Comparison of ENCODE assay signal across 22 mouse cellular contexts in genomic region chr10:77287626-77288025, GRCm38 (mm10). TPM values are rescaled to one million over a fixed set of nuclear protein-coding genes. Genes with fewer than 3 reads are reported as not detected.
DNase-seq lines count a peak whose midpoint lies in the region; ATAC-seq and TF ChIP-seq lines count a peak whose summit lies in the region.
"Had no signal": no experiment of that assay in that cellular context is flagged by ENCODE, and none has a peak within 500 bp of the region (broad histone marks: within the 10 kb centered on the region; RNA-seq: fewer than 3 reads in every experiment).

No protein-coding gene starts in this region.

- no peak overlapping the region for H3K4me2 ChIP-seq in lung, embryonic 14.5 days
- H3K4me2 ChIP-seq in forebrain, embryonic 12.5 days = no peak overlapping the region
- H3K4me2 ChIP-seq: embryonic facial prominence, embryonic 12.5 days; forebrain, embryonic 13.5 days; heart, embryonic 11.5 days; hindbrain, embryonic 14.5 days; intestine, embryonic 15.5 days had no signal

- H3K4me3 ChIP-seq in heart, embryonic 10.5 days = no peak overlapping the region
- H3K4me3 ChIP-seq in lung, embryonic 14.5 days (ENCODE audit: low read depth, low read length) = no peak overlapping the region
- H3K4me3 ChIP-seq in lung, adult 2 months (replicated peaks; ENCODE audit: extremely low read depth, low read depth, low read length) = no peak overlapping the region
- H3K4me3 ChIP-seq in forebrain, embryonic 12.5 days (replicated peaks) = no peak overlapping the region
- H3K4me3 ChIP-seq: embryonic facial prominence, embryonic 12.5 days; forebrain, embryonic 13.5 days; gastrocnemius, adult 2 months; hindbrain, embryonic 10.5 days; intestine, embryonic 15.5 days had no signal

- intact Hi-C loops in heart, postnatal 36 days (cut with DNase I) = no loop called here

- no peak overlapping the region for H3K9ac ChIP-seq in lung, embryonic 14.5 days
- no peak overlapping the region for H3K9ac ChIP-seq in forebrain, embryonic 12.5 days
- H3K9ac ChIP-seq: embryonic facial prominence, embryonic 12.5 days; forebrain, embryonic 13.5 days; hindbrain, embryonic 14.5 days; intestine, embryonic 15.5 days had no signal

- DNase-seq in adrenal gland, postnatal 10 days = peak; percentile 63
- no peak for DNase-seq in adrenal gland, postnatal 4 days (ENCODE audit: low spot score in 2 of 2)
- DNase-seq in heart, embryonic 10.5 days (ENCODE audit: low spot score) = no peak
- DNase-seq in heart, postnatal 36 days = no peak
- peak; percentile 19 for DNase-seq in lung, embryonic 14.5 days
- DNase-seq in lung, adult 2 months = no peak
- DNase-seq: adrenal gland, postnatal 36 days; B cell, adult 2 months; cerebellum, adult 11-12 months; cerebellum, adult 9-10 months; gastrocnemius, adult 2 months; gastrocnemius, postnatal 25 days; kidney, adult 18-20 months had no signal

- TF ChIP-seq POLR2A in lung, adult 2 months (IDR thresholded peaks at IDR 0.05; ENCODE audit: borderline replicate concordance, extremely low read depth, low read depth, low read length) = no peak

- H3K9me3 ChIP-seq in heart, embryonic 10.5 days = no peaks in the 10 kb centered on the region
- no peaks in the 10 kb centered on the region for H3K9me3 ChIP-seq in lung, embryonic 14.5 days (ENCODE audit: low read depth, low read length)
- no peaks in the 10 kb centered on the region for H3K9me3 ChIP-seq in forebrain, embryonic 12.5 days
- H3K9me3 ChIP-seq: embryonic facial prominence, embryonic 12.5 days; forebrain, embryonic 13.5 days; G1E; hindbrain, embryonic 10.5 days; intestine, embryonic 15.5 days had no signal

- peaks cover 45% of the 10 kb centered on the region for H3K4me1 ChIP-seq in heart, embryonic 10.5 days
- H3K4me1 ChIP-seq in lung, embryonic 14.5 days (ENCODE audit: insufficient read depth) = peaks cover 12% of the 10 kb centered on the region
- H3K4me1 ChIP-seq in lung, adult 2 months (ENCODE audit: control insufficient read depth, insufficient read depth, low read length) = no peaks in the 10 kb centered on the region; the same call in 1 of the 2 replicates
- H3K4me1 ChIP-seq in forebrain, embryonic 12.5 days = 0 out of 2 replicates have a peak, but pooled peaks cover 3% of the 10 kb centered on the region

- no peak for ATAC-seq in lung, embryonic 14.5 days (ENCODE audit: insufficient read depth)
- ATAC-seq in forebrain, embryonic 12.5 days (ENCODE audit: low FRiP score) = no peak
- ATAC-seq: CD4-positive, CD25-positive, alpha-beta regulatory T cell, adult 4 months; forebrain, embryonic 13.5 days; intestine, embryonic 15.5 days had no signal

- H3K27ac ChIP-seq in heart, embryonic 10.5 days = peak overlapping the region; percentile 56; the same call in 1 of the 2 replicates
- H3K27ac ChIP-seq in lung, embryonic 14.5 days (ENCODE audit: low read depth) = no peak overlapping the region
- no peak overlapping the region for H3K27ac ChIP-seq in forebrain, embryonic 12.5 days
- H3K27ac ChIP-seq: embryonic facial prominence, embryonic 12.5 days; forebrain, embryonic 13.5 days; gastrocnemius, adult 2 months; hindbrain, embryonic 10.5 days; hindbrain, embryonic 14.5 days; intestine, embryonic 15.5 days had no signal

- TF ChIP-seq CTCF in lung, embryonic 14.5 days (IDR thresholded peaks at IDR 0.05; ENCODE audit: low read depth) = no peak
- no peak for TF ChIP-seq CTCF in lung, adult 2 months (IDR thresholded peaks at IDR 0.05; ENCODE audit: insufficient read depth, low read length)

- WGBS in heart, embryonic 10.5 days = 78% methylated on average over 8 of the region's 8 CpGs
- 86% methylated on average over 8 of the region's 8 CpGs for WGBS in lung, embryonic 14.5 days
- WGBS in lung, adult 2 months = 64% methylated on average over 8 of the region's 8 CpGs
- 91% methylated on average over 8 of the region's 8 CpGs for WGBS in forebrain, embryonic 12.5 days

- no peaks in the 10 kb centered on the region for H3K27me3 ChIP-seq in heart, embryonic 10.5 days (ENCODE audit: insufficient read depth, poor library complexity, severe bottlenecking)
- H3K27me3 ChIP-seq in lung, embryonic 14.5 days (ENCODE audit: insufficient read depth, low read length) = no peaks in the 10 kb centered on the region
- no peaks in the 10 kb centered on the region for H3K27me3 ChIP-seq in forebrain, embryonic 12.5 days
- H3K27me3 ChIP-seq: embryonic facial prominence, embryonic 12.5 days; forebrain, embryonic 13.5 days; intestine, embryonic 15.5 days had no signal

- H3K36me3 ChIP-seq in heart, embryonic 10.5 days = no peaks in the 10 kb centered on the region
- H3K36me3 ChIP-seq in lung, embryonic 14.5 days (ENCODE audit: insufficient read depth) = no peaks in the 10 kb centered on the region
- no peaks in the 10 kb centered on the region for H3K36me3 ChIP-seq in forebrain, embryonic 12.5 days (replicated peaks)
- H3K36me3 ChIP-seq: embryonic facial prominence, embryonic 12.5 days; G1E; hindbrain, embryonic 10.5 days; intestine, embryonic 15.5 days had no signal

RNA-seq across cellular contexts. Expression of gene Pofut2, which starts 28.6 kb away (rescaled TPM):
- 10 to 100 TPM; 66.2 to 68.2 TPM for total RNA-seq in adrenal gland, postnatal 10 days (2021)
- total RNA-seq in adrenal gland, postnatal 4 days (2021) = 10 to 100 TPM; 75.4 to 78.5 TPM
- 119 and 137 TPM in 2 replicates for polyA plus RNA-seq in heart, embryonic 10.5 days (2016; fragmentation: Nextera tagmentation; extraction: Ambion mirVana)
- total RNA-seq in heart, postnatal 36 days (2021) = 10 to 100 TPM; 39.2 to 40.7 TPM
- polyA plus RNA-seq in lung, embryonic 14.5 days (2014; fragmentation: Nextera tagmentation; extraction: Ambion mirVana) = 128 and 135 TPM in 2 replicates
- 81.3 and 81.6 TPM in 2 replicates for polyA plus RNA-seq in lung, adult 2 months (2012; rRNA removed)
- 65.8 and 66.4 TPM in 2 replicates for polyA plus RNA-seq in forebrain, embryonic 12.5 days (2016; fragmentation: Nextera tagmentation; extraction: Ambion mirVana)

Comparison
In these comparisons a context has a peak if more than half of its experiments do, and no peak if none do; other contexts are left out.
1. DNase-seq: peak in adrenal gland, postnatal 10 days (single experiment) and lung, embryonic 14.5 days (single experiment); none in adrenal gland, postnatal 4 days (0 of 2), heart, embryonic 10.5 days (single experiment), heart, postnatal 36 days (0 of 2) and lung, adult 2 months (single experiment).